Mouse (Mus musculus): ENCODE data around the gene Foxp2.

The Foxp2 gene

GRCm38 (mm10) chr6:15378261-15378660, 477.1 kb downstream of the Foxp2 start:
- DNase-seq: peak; percentile 19

GRCm38 (mm10) chr6:15396462-15396861, 495.3 kb downstream of the Foxp2 start:
- no peak for DNase-seq

- no peak for DNase-seq
Measured at GRCm38 (mm10) chr6:15397485-15397884, 496.3 kb downstream of the Foxp2 start.

GRCm38 (mm10) chr6:15401138-15401537, 500.0 kb downstream of the Foxp2 start:
- DNase-seq: no peak

GRCm38 (mm10) chr6:15402026-15402425, 500.9 kb downstream of the Foxp2 start:
- no peak for DNase-seq

GRCm38 (mm10) chr6:15415099-15415498, 514.0 kb downstream of the Foxp2 start:
- DNase-seq: no peak

- DNase-seq: no peak
Measured at GRCm38 (mm10) chr6:15459701-15460100, 558.6 kb downstream of the Foxp2 start.

- no peak for DNase-seq
Measured at GRCm38 (mm10) chr6:15463390-15463789, 562.2 kb downstream of the Foxp2 start.

GRCm38 (mm10) chr6:15465471-15465870, 564.3 kb downstream of the Foxp2 start:
- DNase-seq: peak; percentile 7

GRCm38 (mm10) chr6:15466634-15467033, 565.5 kb downstream of the Foxp2 start:
- no peak for DNase-seq

GRCm38 (mm10) chr6:15486909-15487308, 585.8 kb downstream of the Foxp2 start:
- no peak for DNase-seq

Data from kidney, adult 11 months (tissue).